Mouse (Mus musculus) spleen, adult 2 months (tissue): ENCODE data around the gene Klhl25.

Experiments
- CTCF ChIP-seq: fragments of 200-500 bp; IDR thresholded peaks from 2 replicates; pipeline ENCODE4 v1.5.1; 2011; ENCODE audit warnings: mild to moderate bottlenecking, inconsistent platforms; ENCODE audit not compliant: insufficient read depth, insufficient read length, insufficient replicate concordance; ENCODE audit errors: extremely low read depth
- POLR2A ChIP-seq: fragments of 200-500 bp; IDR thresholded peaks from 2 replicates; pipeline ENCODE4 v1.6.1; 2011; ENCODE audit warnings: low read depth, low read length, inconsistent platforms

DNA sequence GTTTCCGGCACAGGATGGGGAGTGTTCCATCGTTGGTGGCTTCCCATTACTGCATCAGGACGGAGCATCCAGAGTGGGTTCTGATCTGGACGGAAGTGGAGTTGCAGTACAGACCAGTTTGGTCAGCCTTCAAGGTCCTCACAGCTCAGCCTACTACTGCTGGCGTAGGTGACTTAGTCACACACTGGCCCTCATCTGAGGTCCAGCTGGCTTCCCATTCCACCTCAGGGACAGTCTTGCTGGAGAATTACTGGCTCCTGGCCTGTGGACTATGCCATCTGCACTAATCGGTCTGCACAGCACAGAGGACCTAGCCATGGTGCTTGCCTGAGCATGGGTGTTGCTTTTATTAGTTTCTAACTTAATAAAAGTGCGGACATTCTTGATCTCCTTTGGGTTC lies 25.6 kb downstream of the Klhl25 start:
- no peak for TF ChIP-seq CTCF
- TF ChIP-seq POLR2A: no peak
